Mouse (Mus musculus) bone marrow macrophage, adult 2 months (primary cell): ENCODE measurements around the gene Acot2. TPM values are rescaled to one million over a fixed set of nuclear protein-coding genes. Genes with fewer than 3 reads are reported as not detected.
A peak's percentile ranks its signal among the peaks of the same experiment; 100 is the strongest.
"Not testable (repeated sequence)": the region's sequence is repeated elsewhere in the genome, so short reads cannot be mapped to it uniquely, and the experiment has no call there.

Source experiments
- H3K27ac ChIP-seq: 2 replicates; pipeline ENCODE4 v1.5.1; 2012; ENCODE audit warnings: low read depth, low read length; ENCODE audit not compliant: insufficient read depth
- H3K4me1 ChIP-seq: 2 replicates; pipeline ENCODE4 v1.6.1; 2012; ENCODE audit warnings: low read length; ENCODE audit not compliant: control insufficient read depth, insufficient read depth
- H3K4me3 ChIP-seq: 2 replicates; pipeline ENCODE4 v1.5.1; 2012; ENCODE audit warnings: mild to moderate bottlenecking, low read length, moderate library complexity; ENCODE audit not compliant: insufficient read depth
- CTCF ChIP-seq: IDR thresholded peaks from 2 replicates; pipeline ENCODE4 v1.5.1; 2012; ENCODE audit warnings: low read depth, mild to moderate bottlenecking, low read length, moderate library complexity
- POLR2A ChIP-seq: IDR thresholded peaks from 2 replicates; pipeline ENCODE4 v1.6.1; 2012; ENCODE audit warnings: mild to moderate bottlenecking, low read depth, low read length, borderline replicate concordance
- polyA plus RNA-seq: library from polyadenylated mRNA; stranded (reverse); fragments of >200 nt; gene quantifications from 2 replicates; pipeline ENCODE4 v1.2.4, GENCODE M21; 2012; ENCODE audit not compliant: missing spikeins, insufficient read depth, insufficient read length

Acot2 gene
- polyA plus RNA-seq, 1 experiment = 12.5 TPM

DNA sequence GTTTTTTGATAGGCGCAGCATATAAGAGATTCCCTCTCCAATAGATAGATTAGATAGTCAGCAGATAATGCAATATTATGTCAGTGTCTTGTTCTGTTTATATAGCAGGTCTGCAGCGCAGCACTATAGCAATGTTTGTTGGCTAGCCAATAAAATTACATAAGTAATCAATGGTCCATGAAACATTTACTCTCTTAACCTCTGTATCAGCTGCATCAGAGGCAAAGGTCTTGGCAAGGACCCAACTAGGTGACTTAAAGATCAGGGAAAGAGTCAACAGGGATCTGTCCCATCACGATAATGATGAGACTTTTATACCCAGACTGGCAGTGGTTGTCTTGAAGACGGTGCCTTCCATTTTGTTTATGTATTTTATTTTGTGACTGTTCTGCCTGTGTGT is 45.2 kb downstream of the Acot2 start:
- no peak overlapping the region for H3K27ac ChIP-seq
- no peak overlapping the region for H3K4me3 ChIP-seq
- H3K4me1 ChIP-seq = peaks cover 7% of the 10 kb centered on the region
- TF ChIP-seq POLR2A (no peak), CTCF (no peak)

DNA sequence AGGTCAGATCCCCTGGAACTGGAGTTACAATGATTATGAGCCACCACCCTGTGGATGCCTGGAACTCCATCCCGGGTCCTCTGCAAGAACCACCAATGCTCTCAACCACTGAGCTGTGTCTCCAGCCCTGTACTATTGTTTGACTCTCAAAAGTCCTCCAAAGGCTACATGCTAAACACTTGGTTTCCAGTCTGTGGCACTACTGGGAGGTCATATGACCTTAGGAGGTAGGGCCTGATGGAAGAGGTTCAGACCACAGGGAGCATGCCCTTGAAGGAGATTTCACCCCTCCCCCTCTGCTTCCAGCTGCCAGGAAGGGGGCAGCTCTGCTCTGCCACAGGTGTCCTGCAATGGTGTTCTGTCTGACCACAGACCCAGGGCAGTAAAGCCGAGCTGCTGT is 45.6 kb downstream of the Acot2 start:
- not testable (repeated sequence) for H3K4me1 ChIP-seq, H3K4me3 ChIP-seq, H3K27ac ChIP-seq

DNA sequence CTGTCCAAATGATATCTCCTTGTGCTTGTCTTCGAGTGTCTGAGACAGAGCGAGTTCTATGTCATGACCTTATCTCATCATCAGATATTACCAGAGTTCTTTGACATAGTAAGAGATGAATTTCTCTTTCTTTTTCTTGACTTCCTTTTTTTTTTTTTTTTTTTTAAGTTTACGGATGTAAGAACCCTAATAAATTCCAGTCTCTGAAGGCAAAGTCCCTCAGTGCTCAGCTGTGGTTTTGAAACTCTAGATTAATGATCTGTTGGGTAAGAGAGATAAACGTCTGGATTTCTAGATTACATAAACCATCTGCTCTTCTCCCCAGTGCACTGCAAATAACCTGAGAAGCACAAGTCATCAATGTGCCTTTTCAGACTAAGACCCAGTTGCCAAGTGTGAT is 46.4 kb downstream of the Acot2 start:
- H3K4me3 ChIP-seq = no peak overlapping the region

DNA sequence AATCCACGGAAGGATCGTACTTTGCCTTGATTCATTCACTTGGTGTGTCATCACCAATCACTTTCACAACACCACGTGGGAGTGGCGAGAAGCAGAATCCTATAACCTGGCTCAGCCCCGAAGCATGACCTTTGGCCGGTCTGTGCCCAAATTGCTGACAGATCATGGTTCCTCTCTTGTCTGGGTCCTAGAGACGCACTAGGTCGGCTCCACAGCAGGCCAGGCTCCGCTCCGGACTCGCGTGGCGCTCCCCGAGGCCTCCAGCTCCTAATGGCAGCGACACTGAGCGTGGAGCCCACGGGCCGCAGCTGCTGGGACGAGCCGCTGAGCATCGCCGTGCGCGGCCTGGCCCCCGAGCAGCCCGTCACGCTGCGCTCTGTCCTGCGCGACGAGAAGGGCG is 50.6 kb downstream of the Acot2 start, which contains the start of gene Acot4:
Gene Acot4, plus strand, starts transcription at position 139 of the 400 bp plus-strand sequence.
- H3K4me1 ChIP-seq, H3K27ac ChIP-seq: not testable (repeated sequence)
- peak within 1 kb of the TSS; percentile 55 for H3K4me3 ChIP-seq

More for the DNA sequence above, 46.4 kb downstream of the Acot2 start:
- TF ChIP-seq CTCF (no peak), POLR2A (no peak)
- Histone ChIP-seq H3K4me1 (peaks cover 7% of the 10 kb centered on the region), H3K27ac (no peak overlapping the region)

DNA sequence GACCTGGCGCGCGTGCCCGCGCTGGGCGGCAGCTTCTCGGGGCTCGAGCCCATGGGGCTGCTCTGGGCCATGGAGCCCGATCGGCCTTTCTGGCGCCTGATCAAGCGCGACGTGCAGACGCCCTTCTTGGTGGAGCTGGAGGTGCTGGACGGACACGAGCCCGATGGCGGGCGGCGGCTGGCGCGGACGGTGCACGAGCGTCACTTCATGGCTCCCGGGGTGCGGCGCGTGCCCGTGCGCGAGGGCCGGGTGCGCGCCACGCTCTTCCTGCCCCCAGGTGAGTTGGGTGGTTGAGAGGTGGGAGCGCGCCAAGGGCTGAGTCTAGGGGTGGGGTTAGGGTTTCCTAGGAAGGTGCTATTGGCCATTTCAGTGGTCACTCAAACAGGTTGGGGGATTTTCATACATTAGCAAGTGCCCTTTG is 51.0 kb downstream of the Acot2 start, which contains the start of gene Gm49366:
Gene Gm49366, plus strand, starts transcription at position 245 of the 421 bp plus-strand sequence.
- not testable (repeated sequence) for H3K27ac ChIP-seq, H3K4me1 ChIP-seq
- H3K4me3 ChIP-seq = peak within 1 kb of the TSS; percentile 55

DNA sequence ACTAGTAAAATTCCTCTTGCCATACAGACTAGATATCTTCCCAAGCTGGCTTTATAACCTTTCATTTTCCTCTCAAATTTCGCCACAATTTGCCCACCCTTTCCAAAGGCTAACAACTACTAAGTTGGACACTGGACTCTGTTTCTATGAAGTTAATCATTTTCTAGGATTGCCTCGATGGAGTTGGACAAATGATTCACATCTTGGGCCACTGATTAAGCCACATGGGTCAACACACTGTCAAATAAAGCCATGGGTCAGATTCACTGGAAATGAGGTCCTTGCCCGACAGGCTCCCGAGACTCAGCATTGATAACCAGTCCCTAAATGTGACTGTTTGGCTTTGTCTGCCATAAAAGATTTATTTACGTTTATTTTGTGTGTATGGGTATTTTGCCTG is 54.6 kb downstream of the Acot2 start:
- no peak overlapping the region for H3K27ac ChIP-seq
- peaks cover 6% of the 10 kb centered on the region for H3K4me1 ChIP-seq
- no peak overlapping the region for H3K4me3 ChIP-seq
- TF ChIP-seq CTCF (no peak), POLR2A (no peak)

Other genes starting within 250 kb of the Acot2 start
- not detected in 2 replicates for gene Papln, start 224.2 kb upstream of the Acot2 start, polyA plus RNA-seq
- 33.0 and 42.4 TPM in 2 replicates for gene Numb, start 65.9 kb upstream of the Acot2 start, polyA plus RNA-seq
- 7.2 and 8.0 TPM in 2 replicates for gene Riox1, start 37.3 kb upstream of the Acot2 start, polyA plus RNA-seq
- gene Heatr4, start 3.0 kb upstream of the Acot2 start, polyA plus RNA-seq = not detected in 2 replicates
- 13.0 and 14.5 TPM in 2 replicates for gene Acot1, start 21.6 kb downstream of the Acot2 start, polyA plus RNA-seq
- gene Acot4, start 50.5 kb downstream of the Acot2 start, polyA plus RNA-seq = 0.09 and 0.36 TPM in 2 replicates
- not detected in 2 replicates for gene Gm49366, start 51.1 kb downstream of the Acot2 start, polyA plus RNA-seq
- gene Acot3, start 64.3 kb downstream of the Acot2 start, polyA plus RNA-seq = not detected in 2 replicates
- not detected in 2 replicates for gene Acot5, start 81.5 kb downstream of the Acot2 start, polyA plus RNA-seq
- 0.47 and 0.49 TPM in 2 replicates for gene Acot6, start 112.8 kb downstream of the Acot2 start, polyA plus RNA-seq
- gene Dnal1, start 126.5 kb downstream of the Acot2 start, polyA plus RNA-seq = 3.9 TPM in 2 replicates
- gene Pnma1, start 160.6 kb downstream of the Acot2 start, polyA plus RNA-seq = 0.23 TPM in 1 of 2 replicates, not detected in the other
- gene Elmsan1, start 231.0 kb downstream of the Acot2 start, polyA plus RNA-seq = 26.6 and 33.7 TPM in 2 replicates